Mouse (Mus musculus): ENCODE data around the gene Rc3h2. TPM values are rescaled to one million over a fixed set of nuclear protein-coding genes. Genes with fewer than 3 reads are reported as not detected.

The Rc3h2 gene
- polyA plus RNA-seq, 1 experiment from 2014 or later, result 15.4 TPM

- 100% methylated on average over 1 of the region's 1 CpGs for WGBS
- H3K36me3 ChIP-seq (ENCODE audit: control insufficient read depth, insufficient read depth, low read length), result peaks cover 76% of the 10 kb centered on the region
- no peak for ATAC-seq (ENCODE audit: insufficient number of reproducible peaks, insufficient read depth, low FRiP score, low read depth)
Measured at GRCm38 (mm10) chr2:37376018-37376417, 46.7 kb downstream of the Rc3h2 start.

DNA sequence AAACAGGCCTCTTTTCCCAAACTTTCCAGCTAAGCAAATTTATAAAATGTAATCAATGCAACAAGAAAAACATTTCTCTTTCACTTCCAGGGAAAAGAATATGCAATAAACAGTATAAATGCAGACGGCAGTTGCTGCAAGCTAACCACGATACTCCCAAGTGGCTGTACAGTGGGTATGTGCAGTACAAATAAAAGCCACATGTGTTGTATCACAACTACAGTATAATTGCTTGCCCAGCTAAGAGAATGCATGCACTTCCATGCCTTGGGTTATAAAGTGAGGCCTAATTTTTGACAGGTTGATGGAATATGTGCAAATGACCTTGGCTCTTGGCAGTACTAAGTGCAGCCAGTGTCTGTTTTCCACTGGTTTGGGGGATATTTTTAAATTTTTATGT lies 52.1 kb downstream of the Rc3h2 start:
- Histone ChIP-seq H3K36me3 (ENCODE audit: control insufficient read depth, insufficient read depth, low read length) (peaks cover 36% of the 10 kb centered on the region), H3K27me3 (ENCODE audit: control insufficient read depth, insufficient read depth, low read length) (no peaks in the 10 kb centered on the region), H3K27ac (replicated peaks in 1 of 2; ENCODE audit: control insufficient read depth in 1 of 2, insufficient read depth in 1 of 2, low read depth in 2 of 2, low read length in 2 of 2) (no peak overlapping the region), H3K9me3 (ENCODE audit: control insufficient read depth, low read length) (no peaks in the 10 kb centered on the region), H3K4me1 (ENCODE audit: control insufficient read depth in 2 of 2, insufficient read depth in 2 of 2, low read length in 2 of 2) (no peaks in the 10 kb centered on the region), H3K9ac (ENCODE audit: low read length) (no peak overlapping the region), H3K4me3 (ENCODE audit: control insufficient read depth in 1 of 2, insufficient read depth in 1 of 2, low read depth in 1 of 2, low read length in 2 of 2) (no peak overlapping the region), H3K4me2 (ENCODE audit: low read length) (no peak overlapping the region)
- WGBS, result 90% methylated on average over 2 of the region's 2 CpGs
- ATAC-seq (ENCODE audit: insufficient number of reproducible peaks, insufficient read depth, low FRiP score, low read depth), result no peak

More at GRCm38 (mm10) chr2:37376018-37376417, 46.7 kb downstream of the Rc3h2 start:
- no peaks in the 10 kb centered on the region for H3K27me3 ChIP-seq (ENCODE audit: control insufficient read depth, insufficient read depth, low read length)
- no peak overlapping the region for H3K4me3 ChIP-seq (ENCODE audit: control insufficient read depth in 1 of 2, insufficient read depth in 1 of 2, low read depth in 1 of 2, low read length in 2 of 2)
- H3K4me2 ChIP-seq (ENCODE audit: low read length), result no peak overlapping the region
- H3K27ac ChIP-seq (replicated peaks in 1 of 2; ENCODE audit: control insufficient read depth in 1 of 2, insufficient read depth in 1 of 2, low read depth in 2 of 2, low read length in 2 of 2), result no peak overlapping the region
- H3K4me1 ChIP-seq (ENCODE audit: control insufficient read depth in 2 of 2, insufficient read depth in 2 of 2, low read length in 2 of 2), result no peaks in the 10 kb centered on the region
- no peaks in the 10 kb centered on the region for H3K9me3 ChIP-seq (ENCODE audit: control insufficient read depth, low read length)
- no peak overlapping the region for H3K9ac ChIP-seq (ENCODE audit: low read length)

DNA sequence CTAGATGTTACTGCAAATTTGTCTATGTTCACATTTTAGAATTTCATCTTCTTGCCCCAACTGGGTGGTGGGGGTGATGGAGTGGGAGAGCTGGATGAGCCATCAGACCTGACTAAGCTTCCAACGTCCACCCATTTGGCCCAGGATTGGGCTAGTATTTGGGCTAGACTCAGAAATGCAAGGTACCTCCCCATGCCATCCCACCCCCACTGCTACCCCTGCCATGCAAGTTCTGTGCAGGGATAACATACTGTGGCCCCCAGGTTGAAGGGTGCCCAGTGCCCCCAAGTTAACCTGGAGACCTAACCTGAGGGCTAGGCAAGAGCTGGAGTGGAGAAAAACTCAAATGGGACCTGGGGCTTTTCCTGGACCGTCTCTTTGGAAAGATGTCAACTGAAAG lies 62.8 kb downstream of the Rc3h2 start:
- Histone ChIP-seq H3K4me1 (ENCODE audit: control insufficient read depth in 2 of 2, insufficient read depth in 2 of 2, low read length in 2 of 2) (peaks cover 2 to 11% of the 10 kb centered on the region in 2 experiments; a peak in 3 of 4 replicates), H3K9ac (ENCODE audit: low read length) (no peak overlapping the region), H3K36me3 (ENCODE audit: control insufficient read depth, insufficient read depth, low read length) (peaks cover 23% of the 10 kb centered on the region), H3K27me3 (ENCODE audit: control insufficient read depth, insufficient read depth, low read length) (no peaks in the 10 kb centered on the region), H3K4me3 (ENCODE audit: control insufficient read depth in 1 of 2, insufficient read depth in 1 of 2, low read depth in 1 of 2, low read length in 2 of 2) (0 out of 4 replicates have a peak overlapping the region, but pooled peaks of 1 of the 2 experiments have one; percentile 64), H3K4me2 (ENCODE audit: low read length) (peak overlapping the region; percentile 79), H3K27ac (replicated peaks in 1 of 2; ENCODE audit: control insufficient read depth in 1 of 2, insufficient read depth in 1 of 2, low read depth in 2 of 2, low read length in 2 of 2) (no peak overlapping the region), H3K9me3 (ENCODE audit: control insufficient read depth, low read length) (no peaks in the 10 kb centered on the region)
- 87% methylated on average over 2 of the region's 2 CpGs for WGBS
- no peak for ATAC-seq (ENCODE audit: insufficient number of reproducible peaks, insufficient read depth, low FRiP score, low read depth)

- Histone ChIP-seq H3K4me3 (ENCODE audit: control insufficient read depth in 1 of 2, insufficient read depth in 1 of 2, low read depth in 1 of 2, low read length in 2 of 2) (peak within 1 kb of the TSS; percentile 64 to 67), H3K9me3 (ENCODE audit: control insufficient read depth, low read length) (no peaks in the 10 kb centered on the region), H3K27me3 (ENCODE audit: control insufficient read depth, insufficient read depth, low read length) (no peaks in the 10 kb centered on the region), H3K27ac (replicated peaks in 1 of 2; ENCODE audit: control insufficient read depth in 1 of 2, insufficient read depth in 1 of 2, low read depth in 2 of 2, low read length in 2 of 2) (peak within 1 kb of the TSS; percentile 95 to 96), H3K9ac (ENCODE audit: low read length) (peak within 1 kb of the TSS; percentile 83), H3K4me2 (ENCODE audit: low read length) (peak within 1 kb of the TSS; percentile 79), H3K36me3 (ENCODE audit: control insufficient read depth, insufficient read depth, low read length) (peaks cover 33% of the 10 kb centered on the region), H3K4me1 (ENCODE audit: control insufficient read depth in 2 of 2, insufficient read depth in 2 of 2, low read length in 2 of 2) (peaks cover 4 to 12% of the 10 kb centered on the region in 2 experiments; a peak in 3 of 4 replicates)
- WGBS, result 2% methylated on average over 42 of the region's 42 CpGs
- ATAC-seq (ENCODE audit: insufficient number of reproducible peaks, insufficient read depth, low FRiP score, low read depth), result peak; percentile 100
Measured at GRCm38 (mm10) chr2:37358633-37359540, 63.8 kb downstream of the Rc3h2 start, which contains the start of gene Pdcl. TSS of gene Pdcl (minus strand) at chr2:37359332.

- 85% methylated on average over 5 of the region's 5 CpGs for WGBS
- peaks cover 63% of the 10 kb centered on the region for H3K36me3 ChIP-seq (ENCODE audit: control insufficient read depth, insufficient read depth, low read length)
- ATAC-seq (ENCODE audit: insufficient number of reproducible peaks, insufficient read depth, low FRiP score, low read depth), result no peak
Measured at GRCm38 (mm10) chr2:37355571-37355970, 67.1 kb downstream of the Rc3h2 start.

GRCm38 (mm10) chr2:37351671-37352070 lies 71.0 kb downstream of the Rc3h2 start:
- Histone ChIP-seq H3K27ac (replicated peaks in 1 of 2; ENCODE audit: control insufficient read depth in 1 of 2, insufficient read depth in 1 of 2, low read depth in 2 of 2, low read length in 2 of 2) (no peak overlapping the region), H3K4me1 (ENCODE audit: control insufficient read depth in 2 of 2, insufficient read depth in 2 of 2, low read length in 2 of 2) (peaks cover 2 to 3% of the 10 kb centered on the region in 2 experiments; a peak in 2 of 4 replicates), H3K9me3 (ENCODE audit: control insufficient read depth, low read length) (no peaks in the 10 kb centered on the region), H3K36me3 (ENCODE audit: control insufficient read depth, insufficient read depth, low read length) (peaks cover 72% of the 10 kb centered on the region), H3K4me2 (ENCODE audit: low read length) (no peak overlapping the region), H3K4me3 (ENCODE audit: control insufficient read depth in 1 of 2, insufficient read depth in 1 of 2, low read depth in 1 of 2, low read length in 2 of 2) (no peak overlapping the region), H3K27me3 (ENCODE audit: control insufficient read depth, insufficient read depth, low read length) (no peaks in the 10 kb centered on the region), H3K9ac (ENCODE audit: low read length) (no peak overlapping the region)
- WGBS, result 86% methylated on average over 7 of the region's 7 CpGs
- ATAC-seq (ENCODE audit: insufficient number of reproducible peaks, insufficient read depth, low FRiP score, low read depth), result no peak

More at GRCm38 (mm10) chr2:37355571-37355970, 67.1 kb downstream of the Rc3h2 start:
- no peak overlapping the region for H3K4me2 ChIP-seq (ENCODE audit: low read length)
- peaks cover 4 to 12% of the 10 kb centered on the region in 2 experiments; a peak in 3 of 4 replicates for H3K4me1 ChIP-seq (ENCODE audit: control insufficient read depth in 2 of 2, insufficient read depth in 2 of 2, low read length in 2 of 2)
- H3K9me3 ChIP-seq (ENCODE audit: control insufficient read depth, low read length), result no peaks in the 10 kb centered on the region
- H3K9ac ChIP-seq (ENCODE audit: low read length), result no peak overlapping the region
- H3K27ac ChIP-seq (replicated peaks in 1 of 2; ENCODE audit: control insufficient read depth in 1 of 2, insufficient read depth in 1 of 2, low read depth in 2 of 2, low read length in 2 of 2), result no peak overlapping the region
- H3K4me3 ChIP-seq (ENCODE audit: control insufficient read depth in 1 of 2, insufficient read depth in 1 of 2, low read depth in 1 of 2, low read length in 2 of 2), result no peak overlapping the region
- no peaks in the 10 kb centered on the region for H3K27me3 ChIP-seq (ENCODE audit: control insufficient read depth, insufficient read depth, low read length)

- no peak overlapping the region for H3K4me2 ChIP-seq (ENCODE audit: low read length)
- H3K9ac ChIP-seq (ENCODE audit: low read length), result no peak overlapping the region
- no peaks in the 10 kb centered on the region for H3K36me3 ChIP-seq (ENCODE audit: control insufficient read depth, insufficient read depth, low read length)
- no peak overlapping the region for H3K27ac ChIP-seq (replicated peaks in 1 of 2; ENCODE audit: control insufficient read depth in 1 of 2, insufficient read depth in 1 of 2, low read depth in 2 of 2, low read length in 2 of 2)
- H3K4me3 ChIP-seq (ENCODE audit: control insufficient read depth in 1 of 2, insufficient read depth in 1 of 2, low read depth in 1 of 2, low read length in 2 of 2), result no peak overlapping the region
- H3K9me3 ChIP-seq (ENCODE audit: control insufficient read depth, low read length), result no peaks in the 10 kb centered on the region
- WGBS, result 46% methylated on average over 10 of the region's 10 CpGs
- ATAC-seq (ENCODE audit: insufficient number of reproducible peaks, insufficient read depth, low FRiP score, low read depth), result no peak
- H3K27me3 ChIP-seq (ENCODE audit: control insufficient read depth, insufficient read depth, low read length), result no peaks in the 10 kb centered on the region
- H3K4me1 ChIP-seq (ENCODE audit: control insufficient read depth in 2 of 2, insufficient read depth in 2 of 2, low read length in 2 of 2), result no peaks in the 10 kb centered on the region
Measured at GRCm38 (mm10) chr2:37338497-37339187, 84.1 kb downstream of the Rc3h2 start.

Data from heart, embryonic 14.5 days (tissue).